Mouse (Mus musculus) adrenal gland, adult 18-20 months (tissue): ENCODE measurements around the gene Prl7a2. TPM values are rescaled to one million over a fixed set of nuclear protein-coding genes. Genes with fewer than 3 reads are reported as not detected.

Experiments used
- DNase-seq, 2 experiments: peaks; one replicate each; pipeline ENCODE4 v3.0.0; 2021 to 2022; ENCODE audit warnings: low spot score in 2 of 2
- long read RNA-seq, 2 experiments: library from polyadenylated mRNA; stranded (forward); transcript quantifications; one replicate each; pipeline ENCODE4 v2.0.0; 2021
- total RNA-seq, 2 experiments: library from RNA; stranded (reverse); gene quantifications; 1 replicate in 1 of 2; 2 replicates in 1 of 2; pipeline ENCODE4 v1.2.3; 2021

Prl7a2 gene
- not detected for total RNA-seq
- long read RNA-seq, experiment 1: 0 reads
- long read RNA-seq, experiment 2: 0 reads

DNA sequence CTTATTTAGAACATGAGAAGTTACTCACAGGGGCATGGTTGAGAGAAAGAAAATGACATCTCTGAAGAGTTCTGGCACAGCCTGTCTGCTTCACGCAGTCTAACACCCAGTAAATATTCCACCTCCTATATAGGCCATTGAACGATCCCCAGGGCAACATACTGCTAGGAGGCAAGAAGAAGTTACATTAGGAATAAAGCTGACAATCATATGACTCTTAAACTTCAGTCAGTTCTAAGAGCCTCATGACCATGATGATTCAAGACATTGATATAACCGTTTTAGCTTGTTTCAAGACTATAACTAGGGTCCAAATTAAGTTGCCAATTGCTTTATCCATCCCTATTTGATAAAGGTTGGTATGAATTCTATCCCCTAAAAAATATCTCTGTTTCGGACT, at the start of gene Prl7a2:
Gene Prl7a2 (minus strand): TSS at position 101 of the 400 bp plus-strand sequence.
- no peak for DNase-seq

DNA sequence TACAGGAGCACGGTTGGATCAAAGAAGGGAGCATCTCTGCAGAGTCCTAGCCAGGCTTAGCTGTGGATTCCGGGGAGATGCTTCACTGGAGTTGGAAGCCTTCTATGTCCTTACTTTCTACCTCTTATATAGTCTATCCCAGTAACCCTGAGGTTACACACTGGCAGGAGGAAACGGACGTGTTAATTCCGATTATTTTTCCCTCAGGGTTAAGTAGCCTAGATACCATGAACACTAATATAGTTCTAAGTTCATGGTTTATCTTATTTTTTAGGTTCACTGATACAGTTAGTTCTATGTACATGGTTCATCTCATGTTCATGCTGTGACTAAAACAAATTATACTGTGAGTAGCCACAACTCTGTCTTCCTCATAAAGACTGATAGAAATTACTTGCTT, 48.8 kb upstream of the Prl7a2 start, which contains the start of gene Prl7d1:
Gene Prl7d1 (minus strand): TSS at position 101 of the 400 bp plus-strand sequence.
- no peak for DNase-seq

DNA sequence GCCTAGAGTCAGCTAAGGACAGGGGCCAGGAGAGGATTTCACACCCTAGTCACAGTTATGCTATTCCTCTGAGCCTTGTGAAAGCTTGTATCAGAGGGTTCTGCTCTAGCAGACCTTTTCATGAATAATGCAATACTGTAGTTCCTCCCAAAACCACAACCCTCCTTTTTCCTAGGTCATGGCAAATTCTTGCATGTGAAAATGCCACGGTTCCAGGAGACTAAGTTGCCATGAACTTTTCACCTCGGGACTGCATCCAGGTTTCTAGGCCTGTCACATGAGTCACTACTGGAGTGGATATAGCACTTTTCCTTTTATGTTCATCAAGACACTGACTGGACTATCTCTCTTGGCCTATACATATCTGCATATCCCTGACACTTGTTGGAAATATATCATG, 38.7 kb upstream of the Prl7a2 start:
- DNase-seq: no peak

DNA sequence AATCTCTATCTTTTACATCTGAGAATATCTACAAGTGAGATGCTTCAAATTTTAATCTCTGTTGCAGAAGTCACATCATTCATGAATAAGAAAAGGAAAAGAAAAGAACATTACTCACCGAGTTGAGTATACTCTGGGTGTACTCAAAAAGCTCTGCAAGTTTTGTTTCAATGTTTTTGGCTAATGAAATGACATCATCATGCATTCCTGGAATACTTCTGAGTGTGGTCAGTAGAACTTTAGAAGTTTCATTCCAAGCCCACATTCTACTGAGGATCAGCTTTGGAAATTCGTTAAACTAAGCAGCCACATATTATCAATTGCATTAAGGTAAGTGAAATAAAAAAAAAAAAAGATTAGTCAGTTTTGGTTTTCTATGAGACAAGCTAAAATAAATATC, 7.1 kb downstream of the Prl7a2 start:
- DNase-seq: no peak

DNA sequence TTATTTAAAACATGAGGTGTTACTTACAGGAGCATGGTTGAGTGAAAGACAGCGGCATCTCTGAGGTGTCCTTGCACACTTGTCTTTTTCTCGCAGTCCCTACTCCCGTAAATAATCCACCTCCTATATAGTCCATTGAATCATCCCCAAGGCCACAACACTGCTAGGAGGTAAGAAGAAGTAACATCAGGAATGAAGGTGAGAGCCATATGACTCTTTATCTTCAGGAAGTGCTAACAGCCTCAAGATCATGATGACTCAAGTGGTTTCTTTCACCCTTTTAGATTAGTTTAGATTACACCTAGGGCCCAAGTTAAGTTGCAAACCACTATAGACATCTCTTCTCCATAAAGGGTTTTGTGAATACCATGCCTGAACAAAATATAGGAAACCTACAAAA, 25.4 kb downstream of the Prl7a2 start, which contains the start of gene Prl7a1:
Gene Prl7a1 (minus strand): TSS at position 101 of the 400 bp plus-strand sequence.
- no peak for DNase-seq

DNA sequence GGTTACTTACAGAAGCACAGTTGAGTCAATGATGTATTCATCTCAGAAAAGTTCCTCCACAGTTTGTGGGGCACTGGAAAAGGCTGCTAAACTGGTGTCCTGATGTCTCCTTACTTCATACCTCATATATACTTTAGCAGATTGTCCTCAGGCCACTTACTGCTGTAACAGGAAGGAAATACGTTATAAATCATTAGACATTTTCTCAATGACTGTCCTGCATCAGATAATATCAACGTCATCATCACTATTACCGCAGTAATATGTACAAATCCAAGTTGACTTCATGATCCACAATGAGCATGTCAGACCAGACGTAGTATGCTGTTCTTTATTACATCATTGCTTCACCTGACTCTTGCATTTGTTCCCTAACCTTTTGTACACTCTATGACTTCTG, 57.4 kb downstream of the Prl7a2 start, which contains the start of gene Prl7b1:
Gene Prl7b1 (minus strand): TSS at position 101 of the 400 bp plus-strand sequence.
- no peak for DNase-seq

Other genes starting within 250 kb of the Prl7a2 start
- not detected for gene Prl8a6, start 229.3 kb downstream of the Prl7a2 start, total RNA-seq
- gene Prl8a8, start 154.8 kb downstream of the Prl7a2 start, total RNA-seq: not detected
- gene Prl8a9, start 103.4 kb downstream of the Prl7a2 start, total RNA-seq: not detected
- not detected for gene Prl8a1, start 85.9 kb downstream of the Prl7a2 start, total RNA-seq
- not detected for gene Prl7b1, start 57.5 kb downstream of the Prl7a2 start, total RNA-seq
- not detected for gene Prl7a1, start 25.5 kb downstream of the Prl7a2 start, total RNA-seq
- not detected for gene Prl7d1, start 48.7 kb upstream of the Prl7a2 start, total RNA-seq
- not detected for gene Prl7c1, start 112.8 kb upstream of the Prl7a2 start, total RNA-seq
- gene Prl2a1, start 133.6 kb upstream of the Prl7a2 start, total RNA-seq: not detected
- gene Prl2c1, start 181.3 kb upstream of the Prl7a2 start, total RNA-seq: not detected